Mouse (Mus musculus): ENCODE measurements around the gene Frmd4b. TPM values are rescaled to one million over a fixed set of nuclear protein-coding genes. Genes with fewer than 3 reads are reported as not detected.

Gene Frmd4b
- polyA plus RNA-seq, 1 experiment from 2014 or later = 41.9 TPM

DNA sequence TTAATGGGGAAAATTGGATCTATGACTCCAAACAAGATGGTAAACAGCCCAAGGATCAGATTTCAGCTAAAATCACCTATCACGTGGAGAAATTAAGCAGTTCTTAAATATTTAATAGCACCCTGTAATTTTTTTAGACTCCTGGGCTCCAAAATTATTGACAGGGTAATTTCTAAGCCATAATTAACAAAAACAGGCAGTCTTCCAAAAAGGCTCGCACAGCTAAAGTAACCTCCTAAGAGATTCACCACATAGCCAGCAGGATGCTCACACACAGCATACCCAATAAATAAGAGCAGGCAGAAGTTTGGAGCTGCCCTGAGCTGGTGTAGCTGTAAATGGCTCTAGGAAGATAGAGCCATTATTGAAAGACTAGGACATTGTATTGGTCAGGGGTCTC, 76.9 kb downstream of the Frmd4b start:
- WGBS = 93% methylated on average over 2 of the region's 2 CpGs
- Histone ChIP-seq H3K27ac (no peak overlapping the region), H3K4me1 (replicated peaks) (peaks cover 12% of the 10 kb centered on the region; the same call in 1 of the 2 replicates), H3K9me3 (no peaks in the 10 kb centered on the region), H3K4me3 (no peak overlapping the region), H3K27me3 (ENCODE audit: insufficient read depth, poor library complexity, severe bottlenecking) (no peaks in the 10 kb centered on the region), H3K36me3 (peaks cover 1% of the 10 kb centered on the region; the same call in 1 of the 2 replicates)
- no peak for DNase-seq (ENCODE audit: low spot score)

DNA sequence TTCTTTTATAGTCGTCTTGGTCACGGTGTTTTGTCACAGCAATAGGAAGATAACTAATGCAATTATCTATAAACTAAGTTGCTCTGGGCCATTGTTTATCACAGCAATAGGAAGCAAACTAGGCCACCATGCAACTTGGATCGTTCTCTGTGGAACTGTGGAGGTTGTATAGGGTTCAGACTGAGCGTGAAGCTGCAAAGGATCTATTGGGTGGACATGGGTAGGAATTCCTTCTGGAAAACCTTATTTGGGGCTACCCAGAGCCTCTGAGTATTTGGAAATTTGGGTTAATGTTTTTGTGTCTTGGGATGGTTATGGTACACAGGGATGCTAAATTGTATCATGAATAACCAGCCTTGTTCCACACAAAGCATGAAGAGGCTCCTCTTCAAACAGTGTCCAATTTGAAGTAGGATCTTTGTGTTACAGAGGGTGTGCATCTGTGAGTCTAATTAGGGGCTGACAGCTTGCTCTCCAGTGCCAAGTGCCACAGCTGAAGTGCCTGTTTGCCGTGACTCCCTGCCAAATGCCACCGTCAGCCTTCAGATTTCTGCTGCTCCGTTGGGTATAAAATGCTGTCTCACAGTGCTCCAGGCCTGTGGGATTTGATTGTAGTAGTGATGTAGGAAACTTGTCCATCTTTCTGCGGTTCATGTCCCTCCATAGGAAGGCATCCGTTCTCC, 81.4 kb downstream of the Frmd4b start:
- no peaks in the 10 kb centered on the region for H3K27me3 ChIP-seq (ENCODE audit: insufficient read depth, poor library complexity, severe bottlenecking)
- WGBS = 85% methylated on average over 9 of the region's 9 CpGs
- no peaks in the 10 kb centered on the region for H3K9me3 ChIP-seq
- peak overlapping the region; percentile 6; the same call in 1 of the 2 replicates for H3K27ac ChIP-seq
- DNase-seq (ENCODE audit: low spot score) = no peak
- H3K4me1 ChIP-seq (replicated peaks) = peaks cover 13% of the 10 kb centered on the region
- H3K36me3 ChIP-seq = peaks cover 16% of the 10 kb centered on the region
- H3K4me3 ChIP-seq = no peak overlapping the region

DNA sequence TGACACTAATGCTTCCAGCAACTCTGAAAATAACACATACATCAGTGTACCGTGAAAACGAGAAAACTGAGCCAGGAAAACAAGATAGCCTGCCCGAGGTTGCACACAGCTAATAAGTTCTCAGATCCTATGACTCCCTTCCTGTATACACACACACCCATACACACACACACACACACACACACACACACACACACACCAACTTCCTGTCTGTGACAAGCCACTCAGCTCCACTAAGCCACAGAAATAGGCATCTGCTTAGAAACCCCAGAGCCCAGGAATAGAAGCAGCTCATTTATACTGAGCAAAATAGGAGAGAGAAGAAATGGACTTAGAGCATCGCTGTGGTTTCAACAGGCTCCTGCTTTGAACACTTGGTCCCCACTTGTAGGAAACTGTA, 86.3 kb downstream of the Frmd4b start:
- H3K27me3 ChIP-seq (ENCODE audit: insufficient read depth, poor library complexity, severe bottlenecking) = peaks cover 8% of the 10 kb centered on the region; the same call in 1 of the 2 replicates
- WGBS = 87% methylated on average over 4 of the region's 4 CpGs
- peak overlapping the region; percentile 29 for H3K27ac ChIP-seq
- peaks cover 16% of the 10 kb centered on the region for H3K36me3 ChIP-seq
- no peak for DNase-seq (ENCODE audit: low spot score)
- H3K9me3 ChIP-seq = no peaks in the 10 kb centered on the region
- no peak overlapping the region for H3K4me3 ChIP-seq
- H3K4me1 ChIP-seq (replicated peaks) = peaks cover 48% of the 10 kb centered on the region

DNA sequence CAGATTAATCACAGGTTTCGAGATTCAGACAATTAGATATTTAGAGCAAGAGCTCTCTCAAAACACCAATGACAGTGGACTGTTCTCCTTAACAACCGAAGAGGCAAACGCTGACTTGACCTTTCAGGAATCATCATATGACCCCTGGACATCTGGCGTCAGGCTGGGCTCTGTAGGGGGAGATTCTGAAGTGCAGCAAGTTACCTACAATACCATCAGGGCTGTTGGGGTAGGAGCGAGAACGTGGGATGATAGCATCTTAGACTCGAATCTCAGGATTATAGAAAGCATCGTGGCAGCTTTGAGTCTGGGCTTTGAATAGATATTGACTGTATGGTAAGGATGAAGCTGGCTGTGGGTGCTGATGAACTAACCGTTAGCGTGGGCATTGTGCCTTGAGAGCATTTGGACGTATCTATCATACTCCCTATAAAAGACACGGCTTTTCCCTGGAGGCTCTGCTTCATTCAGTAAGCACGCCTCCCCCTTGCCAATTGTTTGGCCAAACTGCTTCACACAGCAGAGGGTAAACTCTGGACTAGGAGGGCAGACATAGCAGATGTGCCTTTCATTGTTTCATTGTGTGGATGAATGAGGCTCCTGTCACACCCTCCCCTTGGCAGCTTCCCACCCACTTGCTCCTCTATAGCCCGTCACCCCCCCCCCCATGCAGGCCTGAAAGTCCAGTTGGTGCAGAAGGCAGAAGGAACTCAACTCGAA, 88.2 kb downstream of the Frmd4b start:
- Histone ChIP-seq H3K4me3 (peak overlapping the region; percentile 28), H3K4me1 (replicated peaks) (peaks cover 56% of the 10 kb centered on the region), H3K9me3 (no peaks in the 10 kb centered on the region), H3K27me3 (ENCODE audit: insufficient read depth, poor library complexity, severe bottlenecking) (peaks cover 12% of the 10 kb centered on the region; the same call in 1 of the 2 replicates), H3K27ac (peak overlapping the region; percentile 89), H3K36me3 (peaks cover 10% of the 10 kb centered on the region)
- 24% methylated on average over 15 of the region's 15 CpGs for WGBS
- peak; percentile 81 for DNase-seq (ENCODE audit: low spot score)

DNA sequence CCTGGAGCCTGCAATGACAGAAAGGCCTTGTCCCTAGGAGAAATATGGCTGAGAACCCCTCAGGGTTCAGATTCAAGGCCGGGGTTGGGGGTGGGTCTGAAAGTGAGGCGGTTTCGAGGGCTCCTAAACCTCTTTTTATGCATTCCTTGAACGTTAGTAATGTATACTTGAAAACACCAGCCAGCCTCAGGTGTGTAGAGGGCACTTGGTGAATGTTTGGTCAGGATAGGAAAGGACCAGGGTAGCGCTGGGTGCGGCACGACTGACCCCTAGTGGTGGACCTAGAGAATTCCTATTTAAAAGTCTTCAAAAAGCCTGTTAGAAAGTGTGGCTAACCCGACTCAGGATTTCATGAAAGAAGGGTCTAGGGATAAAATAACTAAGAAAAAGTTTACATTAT, 91.2 kb downstream of the Frmd4b start:
- Histone ChIP-seq H3K4me3 (no peak overlapping the region), H3K36me3 (0 out of 2 replicates have a peak, but pooled peaks cover 3% of the 10 kb centered on the region), H3K4me1 (replicated peaks) (peaks cover 63% of the 10 kb centered on the region), H3K27me3 (ENCODE audit: insufficient read depth, poor library complexity, severe bottlenecking) (peaks cover 12% of the 10 kb centered on the region; the same call in 1 of the 2 replicates), H3K9me3 (no peaks in the 10 kb centered on the region), H3K27ac (no peak overlapping the region)
- 25% methylated on average over 8 of the region's 8 CpGs for WGBS
- DNase-seq (ENCODE audit: low spot score) = peak; percentile 60

DNA sequence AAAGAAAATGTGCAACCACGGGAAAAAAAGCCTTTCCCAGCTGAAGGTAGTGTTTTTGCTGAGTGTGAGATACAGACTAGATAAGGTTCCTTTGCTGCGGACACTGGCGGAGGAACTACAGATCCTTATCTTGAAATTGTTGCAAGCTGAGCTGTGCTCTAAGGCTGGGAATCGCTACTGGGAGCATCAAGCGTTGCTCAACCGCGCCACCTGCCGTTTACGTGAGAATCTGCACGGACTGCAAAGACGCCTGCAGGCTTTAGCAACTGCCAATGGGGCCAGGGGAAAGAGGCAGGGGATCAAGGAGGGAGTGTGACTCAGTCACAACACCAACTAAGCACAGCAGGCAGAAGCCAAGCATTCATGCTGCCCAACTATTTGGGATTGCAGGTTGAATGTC, 94.2 kb downstream of the Frmd4b start:
- peak; percentile 89 for DNase-seq (ENCODE audit: low spot score)
- Histone ChIP-seq H3K9me3 (no peaks in the 10 kb centered on the region), H3K36me3 (0 out of 2 replicates have a peak, but pooled peaks cover 3% of the 10 kb centered on the region), H3K4me1 (replicated peaks) (peaks cover 42% of the 10 kb centered on the region), H3K27ac (no peak overlapping the region), H3K27me3 (ENCODE audit: insufficient read depth, poor library complexity, severe bottlenecking) (peaks cover 12% of the 10 kb centered on the region; the same call in 1 of the 2 replicates), H3K4me3 (no peak overlapping the region)
- 3% methylated on average over 11 of the region's 11 CpGs for WGBS

DNA sequence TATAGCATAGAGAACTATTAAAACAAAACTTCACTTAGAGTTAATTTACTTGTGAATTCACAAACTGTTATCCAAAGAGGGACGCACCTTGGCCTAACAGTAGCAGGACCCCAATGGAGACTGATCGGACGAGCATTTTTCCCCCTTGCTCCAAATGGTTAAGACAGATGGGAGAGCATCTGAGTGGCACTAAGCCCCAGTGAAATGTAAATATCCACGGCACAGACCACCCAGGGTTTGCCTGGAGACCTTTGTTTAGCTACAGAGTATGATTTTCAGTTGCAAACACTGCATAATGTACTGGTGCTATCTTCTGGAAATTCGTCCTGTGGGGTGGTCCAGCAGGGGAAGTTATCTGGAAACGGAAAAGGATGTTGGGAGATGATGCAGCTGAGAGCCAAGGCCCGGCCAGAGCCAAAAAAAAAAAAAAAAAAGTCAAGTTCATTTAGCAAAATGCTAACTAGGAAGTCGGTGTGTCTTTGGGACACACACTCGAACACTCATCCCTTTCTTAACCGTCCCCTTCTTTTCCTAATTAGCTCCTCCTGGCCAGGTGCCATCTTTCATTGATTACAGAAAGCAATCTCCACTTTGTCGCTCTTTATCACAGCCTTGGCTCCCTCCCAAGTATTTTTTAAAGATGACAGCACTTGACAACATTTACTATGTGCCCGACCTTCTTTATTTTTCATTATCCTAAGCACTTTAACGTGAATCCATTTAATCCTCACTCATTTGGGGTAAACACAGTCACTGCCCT, 95.9 kb downstream of the Frmd4b start:
- DNase-seq (ENCODE audit: low spot score) = no peak

DNA sequence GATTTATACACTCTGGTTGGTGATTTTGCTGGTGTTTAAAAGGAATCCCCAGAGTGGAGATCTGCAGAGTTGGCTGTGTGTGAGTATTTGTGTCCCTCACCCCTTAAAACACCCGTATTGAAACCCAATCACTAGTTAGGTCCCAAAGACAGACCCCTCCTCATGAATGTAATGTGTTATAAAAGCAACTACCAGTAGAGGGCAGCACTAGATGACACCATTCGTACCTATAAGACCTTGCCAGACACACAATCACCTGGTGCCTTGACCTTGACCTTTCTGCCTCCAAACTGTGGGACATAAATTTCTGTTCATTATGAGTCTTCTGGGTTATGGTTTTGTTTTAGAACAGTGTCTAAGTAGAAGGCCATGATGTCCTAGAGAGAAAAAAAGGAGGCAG, 96.8 kb downstream of the Frmd4b start:
- Histone ChIP-seq H3K27me3 (ENCODE audit: insufficient read depth, poor library complexity, severe bottlenecking) (no peaks in the 10 kb centered on the region), H3K4me3 (no peak overlapping the region), H3K9me3 (no peaks in the 10 kb centered on the region), H3K36me3 (0 out of 2 replicates have a peak, but pooled peaks cover 3% of the 10 kb centered on the region), H3K4me1 (replicated peaks) (peaks cover 42% of the 10 kb centered on the region), H3K27ac (no peak overlapping the region)
- 39% methylated on average over 2 of the region's 2 CpGs for WGBS
- no peak for DNase-seq (ENCODE audit: low spot score)

More for the DNA sequence above, 95.9 kb downstream of the Frmd4b start:
- Histone ChIP-seq H3K9me3 (no peaks in the 10 kb centered on the region), H3K4me1 (replicated peaks) (peaks cover 42% of the 10 kb centered on the region), H3K36me3 (0 out of 2 replicates have a peak, but pooled peaks cover 3% of the 10 kb centered on the region), H3K27me3 (ENCODE audit: insufficient read depth, poor library complexity, severe bottlenecking) (0 out of 2 replicates have a peak, but pooled peaks cover 3% of the 10 kb centered on the region), H3K4me3 (no peak overlapping the region), H3K27ac (no peak overlapping the region)
- WGBS = 68% methylated on average over 13 of the region's 13 CpGs

DNA sequence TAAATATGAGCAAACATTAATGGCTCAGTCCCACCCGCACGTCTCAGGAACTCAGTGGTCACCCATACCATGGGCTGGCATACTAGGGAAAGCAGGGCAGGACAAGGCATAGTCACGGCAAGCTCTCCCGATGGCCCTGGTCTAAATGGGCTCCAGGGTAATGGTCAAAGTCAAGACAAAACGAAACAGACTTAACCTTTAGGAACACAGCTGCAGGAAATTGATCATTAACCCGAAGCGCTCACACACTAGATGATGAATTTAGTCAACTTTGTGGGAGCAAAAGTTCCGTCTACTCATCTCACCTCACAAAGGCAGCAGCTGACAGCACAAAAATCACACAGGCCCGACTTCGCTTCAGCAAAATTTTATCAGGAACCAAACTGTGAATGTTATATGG, 97.8 kb downstream of the Frmd4b start:
- Histone ChIP-seq H3K9me3 (no peaks in the 10 kb centered on the region), H3K4me1 (replicated peaks) (peaks cover 37% of the 10 kb centered on the region), H3K4me3 (no peak overlapping the region), H3K36me3 (0 out of 2 replicates have a peak, but pooled peaks cover 3% of the 10 kb centered on the region), H3K27me3 (ENCODE audit: insufficient read depth, poor library complexity, severe bottlenecking) (no peaks in the 10 kb centered on the region), H3K27ac (no peak overlapping the region)
- 89% methylated on average over 10 of the region's 10 CpGs for WGBS
- DNase-seq (ENCODE audit: low spot score) = no peak

DNA sequence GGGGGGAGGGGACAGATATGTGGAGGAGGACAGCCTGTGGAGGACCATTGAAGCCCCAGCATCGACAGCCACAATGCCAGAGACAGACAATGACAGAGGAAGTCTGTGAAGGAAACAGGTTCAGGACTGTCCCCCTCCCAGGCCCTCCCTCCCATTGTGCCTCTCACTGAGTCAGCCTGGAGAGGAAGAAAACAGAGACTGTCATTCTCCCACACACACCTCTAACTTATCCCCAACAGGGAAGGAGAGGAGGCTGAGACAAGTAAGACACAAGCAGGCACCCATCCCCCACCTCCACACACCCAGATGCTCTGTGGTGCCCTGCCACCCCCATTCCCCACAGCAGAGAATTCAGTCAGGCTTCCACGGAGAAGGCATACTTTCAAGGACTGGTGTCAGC, 98.9 kb downstream of the Frmd4b start:
- Histone ChIP-seq H3K4me1 (replicated peaks) (peaks cover 33% of the 10 kb centered on the region), H3K9me3 (no peaks in the 10 kb centered on the region), H3K27ac (peak overlapping the region; percentile 10; the same call in 1 of the 2 replicates)

DNA sequence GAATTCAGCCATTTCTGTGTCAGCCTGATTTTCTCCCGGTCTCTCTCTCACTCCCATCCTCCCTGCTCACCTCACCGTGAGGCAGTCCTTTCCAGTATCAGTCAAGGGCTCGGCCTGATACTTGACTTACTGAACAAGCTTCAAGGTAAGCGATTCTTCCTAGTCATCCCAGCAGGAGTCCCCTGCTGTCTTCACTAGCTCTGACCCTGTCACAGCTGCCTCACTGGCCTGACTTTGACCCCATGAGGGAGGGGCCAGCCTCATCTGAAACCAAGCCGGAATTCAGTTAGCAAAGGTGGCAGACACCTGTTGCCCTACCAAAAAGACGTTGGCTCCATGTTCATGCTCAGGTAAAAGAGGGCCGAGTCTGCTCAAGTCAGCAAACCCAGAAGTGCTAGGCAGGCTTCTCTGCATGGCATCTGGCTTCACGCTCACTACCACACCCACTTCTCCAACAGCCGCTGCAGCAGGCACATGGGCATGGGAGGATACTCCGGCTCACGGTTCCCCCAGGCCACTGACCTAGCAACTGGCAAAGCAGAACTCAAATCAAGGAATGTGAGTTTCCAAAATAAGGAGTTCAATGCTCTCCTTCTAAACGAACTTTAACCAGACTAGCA, 99.6 kb downstream of the Frmd4b start:
- peaks cover 30% of the 10 kb centered on the region for H3K4me1 ChIP-seq (replicated peaks)
- no peaks in the 10 kb centered on the region for H3K9me3 ChIP-seq
- no peak for DNase-seq (ENCODE audit: low spot score)
- peak overlapping the region; percentile 62; the same call in 1 of the 2 replicates for H3K27ac ChIP-seq
- WGBS = 46% methylated on average over 12 of the region's 12 CpGs
- H3K4me3 ChIP-seq = no peak overlapping the region
- H3K27me3 ChIP-seq (ENCODE audit: insufficient read depth, poor library complexity, severe bottlenecking) = no peaks in the 10 kb centered on the region
- no peaks in the 10 kb centered on the region for H3K36me3 ChIP-seq

More for the DNA sequence above, 98.9 kb downstream of the Frmd4b start:
- Histone ChIP-seq H3K27me3 (ENCODE audit: insufficient read depth, poor library complexity, severe bottlenecking) (no peaks in the 10 kb centered on the region), H3K4me3 (no peak overlapping the region), H3K36me3 (no peaks in the 10 kb centered on the region)
- no peak for DNase-seq (ENCODE audit: low spot score)
- WGBS = 19% methylated on average over 2 of the region's 2 CpGs

DNA sequence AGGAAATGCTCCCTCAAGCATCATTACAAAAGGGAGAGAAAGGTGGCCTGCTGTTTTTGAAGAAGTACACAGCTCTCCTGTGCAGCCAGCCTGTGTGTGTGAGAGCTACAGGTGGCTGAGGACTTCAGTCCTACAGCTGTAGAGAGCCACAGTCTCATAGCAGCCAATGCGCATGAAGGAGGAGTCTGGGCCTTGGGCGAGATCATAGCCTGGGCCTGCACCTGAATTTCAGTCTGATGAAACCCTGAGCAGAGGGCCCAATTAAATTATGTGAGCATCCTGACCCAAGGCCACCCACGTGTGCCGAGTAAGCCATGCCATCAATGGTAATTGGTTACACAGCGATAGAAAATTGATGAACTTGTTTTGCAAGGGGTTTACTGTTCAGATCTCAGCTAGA, 100.4 kb downstream of the Frmd4b start:
- WGBS = 94% methylated on average over 5 of the region's 5 CpGs
- DNase-seq (ENCODE audit: low spot score) = no peak
- Histone ChIP-seq H3K27ac (no peak overlapping the region), H3K4me1 (replicated peaks) (peaks cover 35% of the 10 kb centered on the region), H3K27me3 (ENCODE audit: insufficient read depth, poor library complexity, severe bottlenecking) (no peaks in the 10 kb centered on the region), H3K9me3 (no peaks in the 10 kb centered on the region), H3K36me3 (no peaks in the 10 kb centered on the region), H3K4me3 (no peak overlapping the region)
